Mouse (Mus musculus) CH12.LX (cell line): ENCODE measurements at regions not wholly inside any gene's neighbourhood (a gene's known extent, or its start where the extent isn't known, plus 50 kb on each side); places are given as distances from the start of the nearest gene placed in this dataset.

ENCODE experiments used
- CTCF ChIP-seq, 2 experiments: IDR thresholded peaks in 1 of 2; conservative IDR thresholded peaks in 1 of 2; 2 replicates each; pipeline ENCODE4 v1.5.1; 2011 to 2012; ENCODE audit warnings: low read depth in 2 of 2, low read length in 2 of 2, improper control_type of control experiment in 1 of 2, inconsistent platforms in 1 of 2, mild to moderate bottlenecking in 1 of 2, moderate library complexity in 1 of 2
- E2F4 ChIP-seq: IDR thresholded peaks from 2 replicates; pipeline ENCODE4 v1.6.1; 2011; ENCODE audit warnings: low read depth, low read length, improper control_type of control experiment; ENCODE audit not compliant: insufficient replicate concordance
- EP300 ChIP-seq: IDR thresholded peaks from 2 replicates; pipeline ENCODE4 v1.6.1; 2011; ENCODE audit warnings: low read length, improper control_type of control experiment
- MAX ChIP-seq: IDR thresholded peaks from 2 replicates; pipeline ENCODE4 v1.6.1; 2011; ENCODE audit warnings: low read length, improper control_type of control experiment
- MAZ ChIP-seq: IDR thresholded peaks from 2 replicates; pipeline ENCODE4 v1.6.1; 2012; ENCODE audit warnings: low read depth, mild to moderate bottlenecking, inconsistent platforms, low read length, improper control_type of control experiment, moderate library complexity

GRCm38 (mm10) chr1:127087616-127088015, 117.2 kb upstream of the Mgat5 start:
- no peak for TF ChIP-seq EP300
- TF ChIP-seq CTCF (conservative IDR thresholded peaks at IDR 0.05 in 1 of 2, IDR thresholded peaks at IDR 0.05 in 1 of 2; ENCODE audit: low read depth in 2 of 2, low read length in 2 of 2) = no peak
- TF ChIP-seq MAZ = no peak
- no peak for TF ChIP-seq MAX
- no peak for TF ChIP-seq E2F4
